Mouse (Mus musculus) T-helper 1 cell (primary cell): ENCODE measurements at regions not wholly inside any gene's neighbourhood (a gene's known extent, or its start where the extent isn't known, plus 50 kb on each side); places are given as distances from the start of the nearest gene placed in this dataset.

Experiments
- in situ Hi-C: fragments of 300-600 bp; cut with MboI, MseI; formaldehyde crosslinking; loops from one replicate; pipeline ENCODE4 v1.15.1; 2025; ENCODE audit warnings: high pct_unique_total_duplicates

DNA sequence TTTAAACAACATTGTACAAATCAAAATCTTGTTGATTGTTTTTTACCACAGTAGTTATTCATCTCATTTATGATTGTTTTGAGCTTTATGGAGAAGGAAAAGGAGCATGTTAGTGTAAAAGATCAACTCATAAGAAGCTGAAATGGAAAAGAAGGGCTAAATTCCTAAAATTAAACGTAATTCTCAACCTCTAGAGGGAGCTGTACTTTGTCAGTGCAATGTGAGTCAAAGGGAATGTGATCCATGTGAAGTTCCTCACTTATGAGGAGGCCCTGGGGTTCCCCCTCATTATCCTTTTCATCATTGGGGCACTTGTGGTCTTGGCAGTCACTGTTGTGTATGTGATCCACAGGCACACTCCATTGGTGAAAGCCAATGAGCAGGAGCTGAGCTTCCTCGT is 54.0 kb upstream of the Vmn2r7 start:
- in situ Hi-C loops = loop anchor here (10.0 kb wide), 1 partner anchor 806 kb away; no protein-coding TSS in a partner anchor

DNA sequence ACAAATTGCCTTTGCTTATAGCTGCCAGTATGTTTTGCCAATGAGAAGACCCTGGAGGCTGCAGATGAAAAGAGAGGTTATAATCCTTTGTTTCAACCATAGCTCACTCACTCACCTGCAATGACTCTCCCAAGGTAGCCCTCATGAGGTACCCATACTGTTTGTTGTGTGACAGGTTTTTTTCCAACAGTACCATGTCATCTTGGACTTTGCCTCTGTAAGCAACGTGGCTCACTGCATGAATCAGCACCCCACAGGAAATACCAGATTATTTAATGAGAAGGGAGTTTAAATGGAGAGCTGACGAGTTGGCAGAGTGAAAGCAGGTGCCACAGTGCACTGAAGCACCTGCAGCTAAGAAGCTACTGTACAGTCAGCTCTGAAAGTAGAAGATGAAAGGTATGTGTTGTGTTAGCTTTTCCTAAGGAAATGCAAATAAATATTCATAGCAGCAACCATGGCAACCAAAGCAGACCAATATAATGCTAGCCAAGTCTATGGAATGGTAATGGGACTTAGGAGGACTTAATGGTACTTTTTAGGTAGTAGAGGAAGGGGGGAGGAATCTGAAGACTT is 56.8 kb upstream of the Vmn2r7 start:
- in situ Hi-C loops = no loop called here

DNA sequence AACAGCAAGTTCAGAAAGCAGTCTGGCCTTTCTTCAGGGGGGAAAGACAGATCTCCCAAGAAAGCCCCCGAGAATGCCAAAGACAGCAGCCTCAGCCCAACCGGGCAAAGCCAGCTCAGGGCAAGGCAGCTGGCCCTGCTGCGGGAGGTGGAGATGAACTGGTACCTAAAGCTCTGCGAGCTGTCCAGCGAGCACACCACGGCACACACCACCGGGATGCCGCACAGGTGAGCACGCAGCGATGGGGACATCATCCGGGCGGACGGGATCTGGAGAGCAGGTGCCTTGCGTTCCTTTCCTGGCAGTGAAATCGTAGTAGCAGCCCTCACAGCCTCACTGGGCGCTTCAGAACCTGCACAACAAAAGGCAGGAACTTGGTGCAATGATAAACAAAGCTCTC is 104.7 kb upstream of the Vmn2r7 start:
- in situ Hi-C loops = no loop called here

DNA sequence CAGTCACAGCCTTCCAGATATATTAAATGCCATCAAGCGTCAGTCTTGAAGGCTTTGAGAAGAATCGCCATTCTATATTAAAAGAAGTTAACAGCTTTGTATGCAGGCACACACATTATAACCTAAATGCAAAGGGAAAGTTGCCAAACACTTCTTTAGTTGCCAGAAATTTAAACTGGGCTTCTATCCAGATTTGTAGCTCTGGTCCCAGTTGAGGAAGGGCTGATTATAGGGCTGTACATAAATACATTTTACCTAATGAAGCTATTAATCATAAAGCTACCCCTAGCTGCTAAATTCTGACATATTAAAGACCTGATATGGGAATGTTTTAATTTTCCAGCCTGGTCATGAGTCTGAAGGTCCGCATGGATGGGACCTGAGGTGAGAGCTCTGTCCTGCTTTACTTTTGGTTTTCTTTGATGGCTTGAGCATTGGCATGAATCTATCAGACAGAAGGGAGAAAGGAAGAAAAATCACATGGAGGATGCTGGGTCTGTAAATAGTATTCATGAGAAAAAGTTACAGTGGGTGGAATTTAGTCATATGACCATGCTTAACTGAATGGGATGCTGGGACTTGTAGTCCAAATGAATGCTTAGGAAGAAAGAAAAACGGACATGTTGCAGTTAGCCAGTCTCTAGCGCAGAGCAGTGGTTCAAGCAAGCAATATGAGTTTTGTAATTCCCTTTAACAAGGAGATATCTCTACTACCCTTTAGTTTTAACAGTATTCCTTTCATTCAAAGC is 120.3 kb upstream of the Vmn2r7 start:
- in situ Hi-C loops = no loop called here

DNA sequence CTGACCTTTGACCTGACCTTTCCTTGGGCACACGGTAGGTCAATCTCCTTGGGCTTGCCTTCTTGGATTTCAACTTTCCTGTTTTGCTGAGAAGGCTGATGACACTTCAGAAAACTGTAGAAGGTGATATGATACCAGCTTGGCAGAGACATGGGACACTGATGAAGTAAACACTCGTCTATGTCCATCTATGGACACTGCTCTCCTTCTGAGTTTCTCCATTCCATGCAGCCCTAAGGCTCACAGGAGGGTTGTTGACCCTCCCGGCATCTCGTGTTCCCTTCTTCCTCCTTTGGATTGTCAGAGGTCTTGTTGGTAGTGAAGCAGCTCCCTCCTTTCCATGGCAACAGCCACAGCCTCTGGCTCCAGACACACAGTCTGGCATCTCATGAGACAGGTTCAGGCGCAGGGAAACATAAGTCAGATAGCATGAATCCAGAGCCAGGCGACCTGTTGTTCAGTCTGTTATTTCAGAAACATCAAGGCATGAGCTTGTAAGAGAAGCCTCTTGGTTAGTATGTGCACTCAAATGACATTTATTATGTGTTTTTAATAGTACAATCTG is 120.9 kb upstream of the Vmn2r7 start:
- in situ Hi-C loops = no loop called here

DNA sequence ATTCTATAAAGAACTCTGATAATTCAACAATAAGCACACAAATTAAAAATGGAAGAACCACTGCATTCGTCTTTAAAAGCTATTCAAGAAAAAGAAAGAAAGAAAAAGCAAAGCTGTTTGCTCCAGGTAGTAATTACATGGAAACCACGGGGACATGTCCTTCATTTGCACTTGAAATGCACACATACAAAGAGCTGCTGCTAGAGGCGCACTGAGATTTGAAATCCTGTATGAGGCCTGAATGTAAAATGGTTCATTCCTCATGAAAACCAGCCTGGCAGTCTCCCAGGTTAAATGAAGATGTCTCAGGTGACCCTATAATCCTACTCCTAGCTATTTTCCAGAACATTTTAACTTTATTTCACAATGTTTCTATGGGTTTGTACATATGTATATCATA is 123.7 kb upstream of the Vmn2r7 start:
- in situ Hi-C loops = no loop called here

DNA sequence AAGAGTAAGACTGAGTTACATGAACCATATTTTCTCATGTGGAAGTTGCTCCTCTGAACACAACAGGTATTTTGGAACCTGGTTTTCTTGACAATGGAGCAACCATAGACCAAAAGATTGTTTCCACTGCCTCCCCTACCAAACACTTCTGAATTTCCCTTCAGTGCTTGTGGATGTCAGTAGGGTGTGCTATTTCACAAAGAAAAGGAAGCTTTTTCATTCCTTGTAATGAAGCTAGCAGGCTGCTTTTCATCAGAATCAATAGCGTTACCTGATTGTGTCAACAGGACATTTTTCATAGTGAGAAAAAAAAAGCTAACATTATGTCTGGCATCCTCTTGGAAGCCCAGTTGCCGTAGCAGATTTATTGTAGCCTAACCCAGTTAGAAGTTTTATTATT is 124.8 kb upstream of the Kcnab1 start:
- in situ Hi-C loops = no loop called here

DNA sequence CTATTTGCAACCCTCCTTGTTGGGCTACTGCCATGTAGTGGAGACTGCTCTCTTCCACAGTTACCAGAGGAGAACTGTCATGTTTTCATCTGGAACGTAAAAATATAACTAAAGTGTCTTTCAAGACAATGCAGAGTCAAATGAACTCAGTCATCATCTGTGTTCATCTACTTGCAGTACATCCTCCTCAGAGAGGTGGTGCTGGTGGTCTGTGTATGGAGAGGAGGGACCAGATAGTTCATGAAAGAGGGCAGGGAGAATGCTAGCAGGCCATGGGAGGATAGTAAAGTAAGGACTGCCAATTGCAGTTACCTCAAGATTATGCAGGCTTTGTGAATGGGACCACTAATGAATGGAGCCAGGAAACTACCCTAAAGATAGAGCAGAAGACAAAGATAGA is 121.5 kb upstream of the Kcnab1 start:
- in situ Hi-C loops = no loop called here

DNA sequence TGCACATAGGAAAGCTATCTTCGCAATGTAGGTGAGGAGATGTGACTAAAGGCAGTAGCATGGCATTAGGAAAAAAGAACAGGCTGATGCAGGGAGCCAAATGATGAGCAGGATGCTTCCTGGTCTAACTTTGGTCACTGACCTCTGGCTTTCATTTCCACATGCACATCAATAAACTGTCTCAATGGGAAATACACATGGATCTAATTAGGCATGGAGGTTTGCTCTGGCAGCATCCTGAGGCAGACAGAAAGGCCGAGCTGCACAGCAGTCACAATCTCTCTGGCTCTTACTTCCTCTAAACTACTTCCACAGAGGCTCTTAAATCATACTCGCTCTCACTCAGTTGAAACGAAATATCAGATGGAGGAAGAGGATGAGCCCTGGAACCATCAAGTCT is 112.7 kb upstream of the Kcnab1 start:
- in situ Hi-C loops = no loop called here

DNA sequence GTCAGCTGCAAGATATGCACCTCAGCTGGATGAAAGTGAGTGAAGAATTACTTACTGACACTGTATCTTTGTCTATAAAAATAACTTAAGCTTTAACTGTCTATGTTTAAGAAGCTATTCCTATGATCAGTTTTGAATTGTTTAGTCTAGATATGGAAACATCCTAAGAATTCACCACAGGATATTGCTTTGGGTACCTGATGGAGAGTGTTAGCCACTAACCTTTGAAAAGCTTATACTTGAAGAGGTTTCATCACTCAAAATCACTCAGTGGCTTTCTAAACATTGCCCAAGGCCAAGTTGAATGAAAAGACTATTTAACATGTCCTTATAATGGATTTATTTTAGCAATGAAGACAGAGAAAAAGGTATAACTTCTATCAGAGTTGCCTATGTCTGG is 111.6 kb upstream of the Kcnab1 start:
- in situ Hi-C loops = no loop called here

DNA sequence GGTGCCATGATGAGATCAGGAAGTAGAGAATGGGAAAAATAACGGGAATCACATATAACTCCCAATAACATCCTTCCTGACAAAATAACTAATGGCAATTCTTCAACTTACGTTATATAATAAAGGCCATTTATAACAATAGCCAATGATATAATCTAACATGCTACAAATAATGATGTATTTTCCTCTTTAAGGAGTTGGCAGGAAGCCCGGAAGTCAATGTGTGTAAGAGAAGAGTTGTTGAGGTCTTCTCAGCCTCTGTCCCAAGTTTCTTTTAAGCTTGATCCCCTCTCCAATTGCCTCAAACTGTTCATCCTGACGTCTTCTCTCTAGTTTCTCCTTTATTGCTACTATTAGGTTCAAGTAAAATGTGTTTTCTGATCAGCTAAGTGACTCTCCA is 108.1 kb upstream of the Kcnab1 start:
- in situ Hi-C loops = no loop called here

DNA sequence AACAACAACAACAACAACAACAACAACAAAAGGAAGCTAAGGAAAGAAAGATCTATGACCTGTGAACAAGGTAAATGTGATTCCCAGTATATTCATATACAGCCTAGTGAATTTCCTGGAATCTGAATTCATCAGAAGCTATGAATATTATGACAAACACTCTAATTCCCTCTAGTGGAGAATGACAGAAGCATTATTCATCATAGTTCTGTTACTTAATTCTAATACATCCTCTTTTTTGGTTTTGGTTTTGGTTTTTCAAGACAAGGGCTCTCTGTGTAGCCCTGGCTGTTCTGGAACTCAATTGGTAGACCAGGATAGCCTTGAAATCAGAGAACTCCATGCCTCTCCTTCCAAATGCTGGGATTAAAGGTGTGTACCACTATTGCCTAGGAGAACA is 106.6 kb upstream of the Kcnab1 start:
- in situ Hi-C loops = no loop called here

DNA sequence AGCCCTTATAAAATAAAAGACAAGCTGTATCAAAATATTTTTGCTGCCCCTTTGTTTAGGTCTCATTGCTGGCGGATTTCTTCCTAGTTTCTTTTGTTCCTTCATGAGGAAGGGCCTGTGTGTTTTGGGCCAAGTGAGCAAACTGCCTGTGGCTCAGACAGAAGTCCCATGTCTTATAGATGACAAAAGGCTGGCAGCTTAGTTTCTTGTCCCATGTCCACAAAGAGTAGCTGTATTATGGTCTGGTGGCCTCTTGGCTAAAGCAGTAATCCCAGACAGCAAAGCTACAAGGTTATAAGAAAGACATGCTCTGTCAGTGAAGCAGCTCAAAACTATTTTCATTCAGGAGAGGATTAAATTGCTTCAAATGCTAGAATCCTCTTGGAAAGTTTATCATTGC is 103.1 kb upstream of the Kcnab1 start:
- in situ Hi-C loops = no loop called here

DNA sequence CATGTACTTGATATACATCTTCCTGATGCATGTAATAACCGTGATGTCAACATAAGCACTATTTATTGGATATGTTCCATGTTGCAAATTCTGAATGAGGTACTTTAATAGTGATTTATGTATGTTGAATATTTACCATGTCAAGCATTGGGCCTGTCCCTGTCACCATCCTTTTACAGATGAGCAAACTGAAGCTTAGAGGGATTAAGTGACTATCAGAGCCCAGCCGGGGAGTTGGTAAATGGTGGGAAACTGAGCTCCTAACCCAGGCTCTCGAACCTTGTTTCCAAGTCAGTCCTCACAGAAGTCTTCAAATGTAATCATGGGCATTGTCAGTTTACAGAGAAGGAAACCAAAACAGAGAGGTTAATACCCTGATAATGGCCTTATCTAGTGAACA is 102.6 kb upstream of the Kcnab1 start:
- in situ Hi-C loops = no loop called here

DNA sequence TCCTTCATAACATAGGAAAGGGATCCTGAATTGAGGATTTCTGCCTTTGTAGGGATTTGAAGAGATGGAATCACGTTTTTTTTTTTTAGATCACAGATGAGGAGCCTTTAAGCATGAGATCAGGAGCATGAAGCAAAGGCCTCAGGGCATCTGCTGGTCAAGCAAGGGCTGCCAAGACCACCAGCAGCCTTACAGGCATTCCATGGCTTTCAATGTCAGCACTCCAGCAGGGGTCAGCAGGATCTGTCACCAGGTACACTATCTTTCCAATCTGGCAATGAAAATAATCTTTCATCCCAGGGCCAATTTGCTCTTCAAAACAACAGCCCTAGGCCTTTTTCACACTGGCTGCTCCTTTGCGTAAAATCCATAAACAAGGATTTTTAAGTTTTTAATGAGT is 85.3 kb upstream of the Kcnab1 start:
- in situ Hi-C loops = no loop called here

DNA sequence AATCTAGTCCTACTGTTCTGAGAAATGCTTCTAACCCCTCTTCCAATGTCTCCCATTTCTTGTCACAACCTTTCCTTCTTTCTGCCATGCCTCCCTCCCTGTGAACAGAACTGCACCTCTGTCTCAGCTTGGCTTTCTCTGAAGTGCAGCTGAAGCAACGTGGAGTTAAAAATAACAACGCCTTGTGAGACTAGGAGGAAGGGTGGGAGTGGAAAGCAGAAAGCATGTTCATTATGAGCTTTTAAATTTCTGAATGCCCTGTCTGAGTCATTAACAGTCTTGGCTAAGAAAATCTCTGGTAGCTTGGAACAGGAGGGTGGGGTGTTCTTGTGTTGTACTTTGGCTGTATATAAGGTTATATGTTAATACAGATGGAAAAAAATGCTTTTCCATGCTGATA is 71.6 kb upstream of the Kcnab1 start:
- in situ Hi-C loops = no loop called here

DNA sequence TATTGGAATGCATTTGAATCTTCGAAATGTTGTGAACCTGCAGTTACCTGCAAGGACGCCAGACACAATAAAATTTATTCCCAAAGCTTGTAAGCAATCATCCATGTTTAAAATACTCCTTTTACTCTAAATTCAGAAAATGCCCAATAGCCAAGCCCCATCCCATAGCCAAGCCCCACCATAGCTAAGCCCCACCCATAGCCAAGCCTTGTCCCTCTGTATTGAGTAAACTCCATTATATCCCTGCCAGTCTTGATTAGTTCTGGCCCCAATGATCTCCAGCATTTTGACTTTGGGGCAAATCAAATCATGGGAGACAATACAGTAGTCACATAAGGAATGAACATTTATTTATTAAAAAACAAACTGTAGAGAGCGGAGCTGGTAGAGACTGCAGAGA is 61.3 kb upstream of the Kcnab1 start:
- in situ Hi-C loops = no loop called here

DNA sequence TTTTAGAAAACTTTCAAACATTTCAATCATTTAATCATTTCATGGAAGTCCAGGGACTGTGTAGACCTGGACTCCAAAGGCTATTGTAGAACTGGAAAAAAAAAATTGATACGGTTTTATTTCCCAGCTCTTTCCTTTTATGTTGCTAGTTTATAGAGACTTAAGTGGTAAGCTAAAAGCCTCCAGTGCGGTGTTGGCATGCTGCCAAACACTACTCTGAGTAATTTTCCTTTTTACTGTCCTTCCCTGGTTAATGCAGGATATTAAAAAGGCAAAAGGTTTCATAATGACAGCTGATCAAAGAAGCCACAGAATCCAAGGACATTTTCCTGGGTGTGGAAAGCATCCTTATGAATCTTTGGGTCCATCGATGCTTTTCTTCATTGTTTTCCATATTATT is 53.8 kb upstream of the Kcnab1 start:
- in situ Hi-C loops = no loop called here
